Mouse (Mus musculus) embryonic facial prominence, embryonic 11.5 days (tissue): ENCODE results near the gene Prkaa1. TPM values are rescaled to one million over a fixed set of nuclear protein-coding genes. Genes with fewer than 3 reads are reported as not detected.
A peak's percentile ranks its signal among the peaks of the same experiment; 100 is the strongest.

ENCODE experiments used
- ATAC-seq: fragments of 200-750 bp; cut with Nextera tagmentation; replicated peaks from 2 replicates; pipeline ENCODE4 v1.8.0; 2017; ENCODE audit warnings: low read depth; ENCODE audit not compliant: insufficient number of reproducible peaks, low FRiP score, low TSS enrichment
- DNase-seq: peaks from one replicate; pipeline ENCODE4 v3.0.0-alpha.2; 2015; ENCODE audit warnings: low spot score
- H3K27ac ChIP-seq: fragments of 300-500 bp; sonication (generic); replicated peaks from 2 replicates; pipeline ENCODE4 v1.5.1; 2014; ENCODE audit warnings: mild to moderate bottlenecking, low read depth, low read length, control low read depth
- H3K27me3 ChIP-seq: fragments of 300-500 bp; sonication (generic); 2 replicates; pipeline ENCODE4 v1.6.1; 2014; ENCODE audit warnings: mild to moderate bottlenecking, low read length, moderate library complexity, mixed read lengths; ENCODE audit not compliant: control insufficient read depth, insufficient read depth
- H3K36me3 ChIP-seq: fragments of 300-500 bp; sonication (generic); replicated peaks from 2 replicates; pipeline ENCODE4 v1.6.1; 2014; ENCODE audit warnings: low read depth, mild to moderate bottlenecking, low read length, moderate library complexity, mixed read lengths; ENCODE audit not compliant: control insufficient read depth, insufficient read depth
- H3K4me1 ChIP-seq: fragments of 300-500 bp; sonication (generic); 2 replicates; pipeline ENCODE4 v1.6.1; 2014; ENCODE audit warnings: low read length, mixed read lengths; ENCODE audit not compliant: control insufficient read depth, insufficient read depth
- H3K4me2 ChIP-seq: fragments of 300-500 bp; sonication (generic); 2 replicates; pipeline ENCODE4 v1.6.1; 2014; ENCODE audit warnings: low read depth, mild to moderate bottlenecking, control low read depth, low read length, moderate library complexity
- H3K4me3 ChIP-seq: fragments of 300-500 bp; sonication (generic); 2 replicates; pipeline ENCODE4 v1.5.1; 2014; ENCODE audit warnings: low read depth, low read length, control low read depth
- H3K9ac ChIP-seq: fragments of 300-500 bp; sonication (generic); replicated peaks from 2 replicates; pipeline ENCODE4 v1.6.1; 2014; ENCODE audit warnings: mild to moderate bottlenecking, control low read depth, low read length
- H3K9me3 ChIP-seq: fragments of 300-500 bp; sonication (generic); replicated peaks from 2 replicates; pipeline ENCODE4 v1.6.1; 2016; ENCODE audit warnings: mild to moderate bottlenecking, low read length, inconsistent platforms, mixed read lengths; ENCODE audit not compliant: control insufficient read depth
- WGBS: fragments of 180-500 bp; shearing (Covaris S2); extraction: QIAGEN DNeasy Blood & Tissue Kit; methylation state at CpG from one replicate; pipeline ENCODE4 v1.1.7; 2014; 5-methylcytosine and 5-hydroxymethylcytosine counted together
- polyA plus RNA-seq: library from polyadenylated mRNA; unstranded; fragments of >200 nt; fragmentation: Nextera tagmentation; extraction: Ambion mirVana; gene quantifications from 2 replicates; pipeline ENCODE4 v1.2.1, GENCODE M21; 2014

Prkaa1 gene
- polyA plus RNA-seq, 1 experiment from 2014 or later = 21.9 TPM

- Histone ChIP-seq H3K4me2 (no peak overlapping the region), H3K27ac (no peak overlapping the region), H3K36me3 (no peaks in the 10 kb centered on the region), H3K4me3 (no peak overlapping the region), H3K4me1 (no peaks in the 10 kb centered on the region), H3K9ac (no peak overlapping the region), H3K9me3 (no peaks in the 10 kb centered on the region), H3K27me3 (no peaks in the 10 kb centered on the region)
- 91% methylated on average over 1 of the region's 1 CpGs for WGBS
- ATAC-seq (no peak), DNase-seq (no peak)
Observed at GRCm38 (mm10) chr15:5188029-5188428, 44.4 kb downstream of the Prkaa1 start.

- DNase-seq (no peak), ATAC-seq (no peak)
- no peak overlapping the region for H3K9ac ChIP-seq
- H3K4me1 ChIP-seq = no peaks in the 10 kb centered on the region
- no peak overlapping the region for H3K27ac ChIP-seq
- H3K9me3 ChIP-seq = no peaks in the 10 kb centered on the region
- no peaks in the 10 kb centered on the region for H3K27me3 ChIP-seq
- no peak overlapping the region for H3K4me3 ChIP-seq
- WGBS = 79% methylated on average over 10 of the region's 10 CpGs
- H3K4me2 ChIP-seq = no peak overlapping the region
- H3K36me3 ChIP-seq = no peaks in the 10 kb centered on the region
Observed at GRCm38 (mm10) chr15:5189504-5190093, 45.9 kb downstream of the Prkaa1 start.

- H3K4me2 ChIP-seq = no peak overlapping the region
- 77% methylated on average over 3 of the region's 3 CpGs for WGBS
- no peak overlapping the region for H3K4me3 ChIP-seq
- DNase-seq (peak; percentile 43), ATAC-seq (no peak)
- H3K27me3 ChIP-seq = no peaks in the 10 kb centered on the region
- no peaks in the 10 kb centered on the region for H3K36me3 ChIP-seq
- H3K4me1 ChIP-seq = no peaks in the 10 kb centered on the region
- H3K9ac ChIP-seq = no peak overlapping the region
- no peaks in the 10 kb centered on the region for H3K9me3 ChIP-seq
- no peak overlapping the region for H3K27ac ChIP-seq
Observed at GRCm38 (mm10) chr15:5193833-5194232, 50.2 kb downstream of the Prkaa1 start.

GRCm38 (mm10) chr15:5194446-5194845 lies 50.8 kb downstream of the Prkaa1 start:
- DNase-seq (no peak), ATAC-seq (no peak)
- no peaks in the 10 kb centered on the region for H3K27me3 ChIP-seq
- no peaks in the 10 kb centered on the region for H3K9me3 ChIP-seq
- H3K36me3 ChIP-seq = no peaks in the 10 kb centered on the region
- no peak overlapping the region for H3K4me3 ChIP-seq
- H3K4me1 ChIP-seq = no peaks in the 10 kb centered on the region
- H3K4me2 ChIP-seq = no peak overlapping the region
- H3K27ac ChIP-seq = no peak overlapping the region
- 93% methylated on average over 6 of the region's 6 CpGs for WGBS
- H3K9ac ChIP-seq = no peak overlapping the region

GRCm38 (mm10) chr15:5194931-5195330 lies 51.3 kb downstream of the Prkaa1 start:
- 84% methylated on average over 9 of the region's 9 CpGs for WGBS
- no peak overlapping the region for H3K27ac ChIP-seq
- no peaks in the 10 kb centered on the region for H3K27me3 ChIP-seq
- no peaks in the 10 kb centered on the region for H3K4me1 ChIP-seq
- no peaks in the 10 kb centered on the region for H3K9me3 ChIP-seq
- no peak overlapping the region for H3K4me3 ChIP-seq
- H3K36me3 ChIP-seq = no peaks in the 10 kb centered on the region
- DNase-seq = no peak
- no peak overlapping the region for H3K9ac ChIP-seq
- H3K4me2 ChIP-seq = no peak overlapping the region
- no peak for ATAC-seq

- no peak for ATAC-seq
- no peaks in the 10 kb centered on the region for H3K36me3 ChIP-seq
- H3K4me1 ChIP-seq = no peaks in the 10 kb centered on the region
- H3K4me3 ChIP-seq = no peak overlapping the region
- H3K9me3 ChIP-seq = no peaks in the 10 kb centered on the region
- 70% methylated on average over 4 of the region's 4 CpGs for WGBS
- H3K9ac ChIP-seq = no peak overlapping the region
- H3K27ac ChIP-seq = no peak overlapping the region
- DNase-seq = no peak
- H3K27me3 ChIP-seq = no peaks in the 10 kb centered on the region
- no peak overlapping the region for H3K4me2 ChIP-seq
Observed at GRCm38 (mm10) chr15:5195987-5196514, 52.4 kb downstream of the Prkaa1 start.

- Histone ChIP-seq H3K4me3 (no peak overlapping the region), H3K9me3 (no peaks in the 10 kb centered on the region), H3K9ac (no peak overlapping the region), H3K27me3 (no peaks in the 10 kb centered on the region), H3K4me2 (no peak overlapping the region), H3K27ac (no peak overlapping the region), H3K36me3 (no peaks in the 10 kb centered on the region), H3K4me1 (no peaks in the 10 kb centered on the region)
- DNase-seq = no peak
- 49% methylated on average over 4 of the region's 4 CpGs for WGBS
- no peak for ATAC-seq
Observed at GRCm38 (mm10) chr15:5196691-5197090, 53.0 kb downstream of the Prkaa1 start.

- Histone ChIP-seq H3K36me3 (no peaks in the 10 kb centered on the region), H3K27me3 (no peaks in the 10 kb centered on the region), H3K4me1 (no peaks in the 10 kb centered on the region), H3K4me3 (no peak overlapping the region), H3K9ac (no peak overlapping the region), H3K4me2 (no peak overlapping the region), H3K27ac (no peak overlapping the region), H3K9me3 (no peaks in the 10 kb centered on the region)
- 90% methylated on average over 9 of the region's 9 CpGs for WGBS
- ATAC-seq = no peak
- DNase-seq = no peak
Observed at GRCm38 (mm10) chr15:5205222-5205621, 61.6 kb downstream of the Prkaa1 start.
